Comparison of ENCODE assay signal across 8 mouse cellular contexts in genomic region chr6:49073304-49074116, GRCm38 (mm10). TPM values are rescaled to one million over a fixed set of nuclear protein-coding genes. Genes with fewer than 3 reads are reported as not detected.
DNase-seq lines count a peak whose midpoint lies in the region; ATAC-seq and TF ChIP-seq lines count a peak whose summit lies in the region.

TSS of gene Malsu1 (plus strand) at chr6:49073795.

- TF ChIP-seq POLR2A in cortical plate, adult 2 months (IDR thresholded peaks at IDR 0.05; ENCODE audit: extremely low read depth, insufficient read depth, low read length) = peak; percentile 94

- H3K27me3 ChIP-seq in megakaryocyte, embryonic 14.5 days (replicated peaks) = no peaks in the 10 kb centered on the region

- peaks cover 4% of the 10 kb centered on the region; the same call in 1 of the 2 replicates for H3K4me1 ChIP-seq in cortical plate, adult 2 months (ENCODE audit: control insufficient read depth, insufficient read depth, low read length)
- peaks cover 38% of the 10 kb centered on the region for H3K4me1 ChIP-seq in megakaryocyte, embryonic 14.5 days

- peak; percentile 91 to 92 for DNase-seq in gastrocnemius, adult 8-10 months (ENCODE audit: low spot score in 2 of 2)
- peak; percentile 87 for DNase-seq in hindlimb bud, embryonic 11.5 days (ENCODE audit: extremely low spot score, low read depth, low spot score)
- peak; percentile 90 to 94 for DNase-seq in left cerebral cortex, adult 8-10 months (ENCODE audit: low spot score in 2 of 2)
- peak; percentile 96 to 97 for DNase-seq in right cerebral cortex, postnatal 10 days (ENCODE audit: low spot score in 2 of 2)
- peak; percentile 94 for DNase-seq in urinary bladder, postnatal 25 days (ENCODE audit: low spot score)

- peak; percentile 92 for ATAC-seq in activated CD4-positive, CD25-positive, alpha-beta regulatory T cell, adult 4 months

- no peak for TF ChIP-seq CTCF in cortical plate, adult 2 months (IDR thresholded peaks at IDR 0.05; ENCODE audit: extremely low read depth, insufficient read depth, low read length)

- no peaks in the 10 kb centered on the region for H3K9me3 ChIP-seq in megakaryocyte, embryonic 14.5 days

- peak within 1 kb of the TSS; percentile 88 for H3K4me3 ChIP-seq in cortical plate, adult 2 months (ENCODE audit: insufficient read depth, low read length)
- peak within 1 kb of the TSS; percentile 92 for H3K4me3 ChIP-seq in megakaryocyte, embryonic 14.5 days (replicated peaks)

- H3K27ac ChIP-seq in cortical plate, adult 2 months (ENCODE audit: insufficient read depth, low read length) = peak within 1 kb of the TSS; percentile 33

- H3K36me3 ChIP-seq in megakaryocyte, embryonic 14.5 days (replicated peaks; ENCODE audit: low read length) = peaks cover 15% of the 10 kb centered on the region

RNA-seq across cellular contexts. Expression of gene Malsu1, which starts in this region (rescaled TPM):
- polyA plus RNA-seq in activated CD4-positive, CD25-positive, alpha-beta regulatory T cell, adult 4 months (2017; shearing (Covaris generic)) = 10 to 100 TPM; 21.0 to 49.0 TPM
- polyA plus RNA-seq in cortical plate, adult 2 months (2012; rRNA removed) = 18.9 and 19.2 TPM in 2 replicates
- total RNA-seq in gastrocnemius, adult 8-10 months (2022) = 10 to 100 TPM; 42.6 to 60.3 (median 52.1) TPM
- total RNA-seq in left cerebral cortex, adult 8-10 months (2022) = 10 to 100 TPM; 26.3 to 30.5 (median 28.1) TPM
- 42.4 and 187 TPM in 2 replicates for polyA plus RNA-seq in megakaryocyte, embryonic 14.5 days (2012; ENCODE audit: insufficient read depth, low replicate concordance)

Comparison
In these comparisons a context has a peak if more than half of its experiments do, and no peak if none do; other contexts are left out.
1. Peak in every context shown above with its lines: DNase-seq, ATAC-seq, H3K4me3 ChIP-seq and H3K27ac ChIP-seq.